Mouse (Mus musculus) kidney, embryonic 14.5 days (tissue): ENCODE results near the gene Stxbp4. TPM values are rescaled to one million over a fixed set of nuclear protein-coding genes. Genes with fewer than 3 reads are reported as not detected.
A peak's percentile ranks its signal among the peaks of the same experiment; 100 is the strongest.

Experiments used
- ATAC-seq: fragments of 200-750 bp; cut with Nextera tagmentation; 2 replicates; pipeline ENCODE4 v1.8.0; 2017; ENCODE audit warnings: moderate number of reproducible peaks, mild to moderate bottlenecking, moderate TSS enrichment, moderate library complexity; ENCODE audit not compliant: low FRiP score, low TSS enrichment
- H3K27ac ChIP-seq: fragments of 300-500 bp; sonication (generic); 2 replicates; pipeline ENCODE4 v1.5.1; 2014; ENCODE audit warnings: low read depth, mild to moderate bottlenecking, low read length, moderate library complexity, mixed read lengths
- H3K27me3 ChIP-seq: fragments of 300-500 bp; sonication (generic); 2 replicates; pipeline ENCODE4 v1.6.1; 2014; ENCODE audit warnings: mild to moderate bottlenecking, low read length; ENCODE audit not compliant: control insufficient read depth, insufficient read depth
- H3K36me3 ChIP-seq: fragments of 300-500 bp; sonication (generic); 2 replicates; pipeline ENCODE4 v1.6.1; 2014; ENCODE audit warnings: low read length, mixed read lengths; ENCODE audit not compliant: control insufficient read depth, insufficient read depth
- H3K4me1 ChIP-seq: fragments of 300-500 bp; sonication (generic); 2 replicates; pipeline ENCODE4 v1.6.1; 2014; ENCODE audit warnings: low read length, mixed read lengths; ENCODE audit not compliant: control insufficient read depth, insufficient read depth
- H3K4me2 ChIP-seq: fragments of 300-500 bp; sonication (generic); replicated peaks from 2 replicates; pipeline ENCODE4 v1.6.1; 2014; ENCODE audit warnings: low read depth, mild to moderate bottlenecking, low read length
- H3K4me3 ChIP-seq: fragments of 300-500 bp; sonication (generic); 2 replicates; pipeline ENCODE4 v1.5.1; 2014; ENCODE audit warnings: mild to moderate bottlenecking, low read length
- H3K9ac ChIP-seq: fragments of 300-500 bp; sonication (generic); 2 replicates; pipeline ENCODE4 v1.6.1; 2014; ENCODE audit warnings: low read depth, mild to moderate bottlenecking, low read length, moderate library complexity
- H3K9me3 ChIP-seq: fragments of 300-500 bp; sonication (generic); 2 replicates; pipeline ENCODE4 v1.6.1; 2016; ENCODE audit warnings: low read length; ENCODE audit not compliant: control insufficient read depth
- WGBS: fragments of 180-500 bp; shearing (Covaris S2); extraction: QIAGEN DNeasy Blood & Tissue Kit; methylation state at CpG from one replicate; pipeline ENCODE4 v1.1.7; 2014; 5-methylcytosine and 5-hydroxymethylcytosine counted together
- polyA plus RNA-seq: library from polyadenylated mRNA; unstranded; fragments of >200 nt; fragmentation: Nextera tagmentation; extraction: Ambion mirVana; gene quantifications from 2 replicates; pipeline ENCODE4 v1.2.1, GENCODE M21; 2014

Gene Stxbp4
- polyA plus RNA-seq, 1 experiment from 2014 or later = 29.3 TPM

DNA sequence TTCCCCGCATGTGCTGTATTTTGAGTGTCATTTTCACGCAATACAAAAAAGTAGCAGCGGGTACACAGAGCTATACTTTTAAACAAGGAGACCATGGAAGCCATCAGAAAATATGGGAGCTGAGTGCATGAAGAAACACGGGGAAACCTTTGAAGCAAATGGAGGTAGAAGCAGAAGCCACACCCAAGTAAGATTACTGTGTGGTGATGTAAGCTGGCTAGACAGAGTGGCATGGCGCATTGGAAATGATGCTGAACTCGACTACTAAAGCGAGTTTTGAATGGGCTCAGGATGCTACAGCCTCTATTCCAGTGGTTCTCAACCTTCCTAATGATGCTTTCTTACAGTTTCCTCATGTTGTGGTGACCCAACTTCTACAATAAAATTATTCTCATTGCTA lies 39.1 kb upstream of the Stxbp4 start:
- no peak for ATAC-seq
- Histone ChIP-seq H3K27ac (no peak overlapping the region), H3K4me1 (no peaks in the 10 kb centered on the region), H3K36me3 (peaks cover 6% of the 10 kb centered on the region; the same call in 1 of the 2 replicates), H3K9me3 (no peaks in the 10 kb centered on the region), H3K27me3 (no peaks in the 10 kb centered on the region), H3K4me3 (no peak overlapping the region), H3K4me2 (no peak overlapping the region), H3K9ac (no peak overlapping the region)
- WGBS = 93% methylated on average over 7 of the region's 7 CpGs

DNA sequence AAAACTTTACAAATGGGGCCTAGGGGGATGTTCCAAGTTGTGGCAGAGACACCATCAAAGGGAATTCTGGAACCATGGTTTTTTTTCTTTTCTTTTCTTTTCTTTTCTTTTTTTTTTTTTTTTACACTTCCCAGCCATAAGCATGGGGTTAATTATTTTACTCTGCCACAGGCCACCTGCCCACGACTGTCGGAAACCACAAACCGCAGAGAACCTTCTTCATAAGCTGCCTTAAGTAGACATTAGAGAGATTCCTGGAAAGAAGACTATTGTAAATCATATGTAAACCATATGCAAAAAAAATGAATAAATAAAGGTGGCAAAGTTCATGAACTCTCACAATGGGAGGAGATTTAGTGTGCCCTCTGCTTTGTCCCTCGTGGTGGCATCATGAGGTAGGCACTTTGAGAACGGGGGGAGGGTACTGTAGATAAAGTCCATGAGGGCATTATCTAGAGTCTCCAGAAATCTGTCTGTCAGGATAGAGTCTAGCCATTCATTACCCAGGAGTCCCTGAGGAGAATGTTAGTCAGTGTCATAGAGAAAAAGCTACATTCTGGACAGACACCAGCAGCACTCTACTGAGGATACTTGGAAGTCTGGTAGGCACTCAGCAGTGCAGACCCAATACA lies 37.7 kb upstream of the Stxbp4 start:
- WGBS = 81% methylated on average over 5 of the region's 5 CpGs
- Histone ChIP-seq H3K4me2 (no peak overlapping the region), H3K4me1 (no peaks in the 10 kb centered on the region), H3K9ac (no peak overlapping the region), H3K27me3 (no peaks in the 10 kb centered on the region), H3K4me3 (no peak overlapping the region), H3K36me3 (peaks cover 6% of the 10 kb centered on the region; the same call in 1 of the 2 replicates), H3K27ac (no peak overlapping the region), H3K9me3 (no peaks in the 10 kb centered on the region)
- no peak for ATAC-seq

DNA sequence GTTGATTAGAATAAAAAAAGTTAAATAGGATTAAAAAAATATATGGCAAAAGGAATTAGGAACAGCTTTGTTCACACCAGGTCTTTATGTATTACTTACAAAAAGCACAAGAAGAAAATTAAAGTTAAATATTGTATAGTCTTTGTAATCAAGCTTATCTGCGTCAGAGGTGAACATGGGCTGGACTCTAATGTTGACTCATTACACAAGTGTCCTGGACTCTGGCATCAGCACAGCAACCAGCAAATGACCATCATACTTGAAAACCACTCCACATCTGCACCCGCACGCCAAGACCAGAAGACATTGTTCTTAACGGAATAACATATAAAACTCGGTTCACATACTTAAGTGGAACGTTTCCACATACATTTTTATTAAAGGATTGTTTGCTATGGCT lies 29.4 kb upstream of the Stxbp4 start:
- no peak overlapping the region for H3K27ac ChIP-seq
- 90% methylated on average over 6 of the region's 6 CpGs for WGBS
- H3K9me3 ChIP-seq = no peaks in the 10 kb centered on the region
- no peak overlapping the region for H3K4me3 ChIP-seq
- no peaks in the 10 kb centered on the region for H3K27me3 ChIP-seq
- H3K4me1 ChIP-seq = peaks cover 22% of the 10 kb centered on the region
- ATAC-seq = no peak
- H3K9ac ChIP-seq = no peak overlapping the region
- no peak overlapping the region for H3K4me2 ChIP-seq
- peaks cover 7% of the 10 kb centered on the region for H3K36me3 ChIP-seq

DNA sequence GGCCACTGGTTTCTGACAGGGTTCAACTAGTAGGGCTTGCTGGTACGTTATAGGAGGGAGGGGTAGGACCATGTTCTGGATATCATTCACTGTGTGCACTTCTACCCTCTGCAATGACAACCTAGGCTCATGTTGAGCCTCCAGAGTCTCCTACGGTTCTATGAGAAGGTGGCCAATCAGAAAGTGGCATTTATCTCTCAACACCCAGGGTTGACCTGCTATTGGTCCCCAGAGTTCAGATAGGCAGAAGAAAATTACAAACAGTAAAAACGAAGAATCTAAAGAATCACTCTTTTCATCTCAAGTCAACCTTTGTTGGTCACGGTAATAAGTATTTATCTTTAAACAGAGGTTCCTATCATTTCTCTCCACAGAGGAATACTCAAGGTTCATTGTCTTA lies 29.0 kb upstream of the Stxbp4 start:
- H3K9me3 ChIP-seq = no peaks in the 10 kb centered on the region
- H3K9ac ChIP-seq = no peak overlapping the region
- no peak overlapping the region for H3K4me3 ChIP-seq
- WGBS = 90% methylated on average over 4 of the region's 4 CpGs
- peaks cover 22% of the 10 kb centered on the region for H3K4me1 ChIP-seq
- no peak for ATAC-seq
- H3K27me3 ChIP-seq = no peaks in the 10 kb centered on the region
- H3K36me3 ChIP-seq = peaks cover 5% of the 10 kb centered on the region
- H3K27ac ChIP-seq = no peak overlapping the region
- H3K4me2 ChIP-seq = no peak overlapping the region

DNA sequence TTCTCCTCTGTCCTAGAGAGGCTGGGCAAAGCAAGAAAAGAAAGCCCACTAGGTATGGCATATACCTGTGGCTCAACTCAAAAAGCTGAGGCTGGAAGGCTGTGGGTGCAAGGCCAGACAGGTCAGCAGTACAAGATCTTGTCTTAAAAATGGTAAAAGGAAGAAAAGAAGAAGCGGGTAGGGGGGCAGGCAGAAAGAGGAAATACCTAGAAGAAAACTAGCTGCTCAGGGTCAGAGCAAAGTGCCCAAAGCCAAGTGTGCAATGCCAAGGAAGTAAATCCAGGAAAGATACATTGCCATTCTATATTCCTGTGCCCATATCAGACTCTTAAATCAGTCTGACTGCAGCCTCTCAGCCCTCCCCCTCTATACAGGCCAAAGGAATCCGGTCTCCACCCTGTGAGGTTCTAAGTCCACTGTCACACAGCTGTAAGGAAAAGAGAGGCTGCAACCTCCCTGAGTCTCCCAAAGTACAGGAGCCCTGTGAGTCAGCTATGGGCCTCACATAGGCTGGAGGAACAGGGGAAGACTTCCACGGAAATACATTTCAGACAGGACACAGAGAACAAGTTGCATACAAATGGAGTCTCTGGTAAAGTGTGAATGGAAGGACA lies 28.4 kb upstream of the Stxbp4 start:
- Histone ChIP-seq H3K4me2 (no peak overlapping the region), H3K9me3 (no peaks in the 10 kb centered on the region), H3K27me3 (no peaks in the 10 kb centered on the region), H3K9ac (no peak overlapping the region), H3K4me3 (no peak overlapping the region), H3K4me1 (peaks cover 22% of the 10 kb centered on the region), H3K36me3 (peaks cover 9% of the 10 kb centered on the region), H3K27ac (peak overlapping the region; percentile 38; the same call in 1 of the 2 replicates)
- 49% methylated on average over 3 of the region's 3 CpGs for WGBS
- ATAC-seq = no peak

DNA sequence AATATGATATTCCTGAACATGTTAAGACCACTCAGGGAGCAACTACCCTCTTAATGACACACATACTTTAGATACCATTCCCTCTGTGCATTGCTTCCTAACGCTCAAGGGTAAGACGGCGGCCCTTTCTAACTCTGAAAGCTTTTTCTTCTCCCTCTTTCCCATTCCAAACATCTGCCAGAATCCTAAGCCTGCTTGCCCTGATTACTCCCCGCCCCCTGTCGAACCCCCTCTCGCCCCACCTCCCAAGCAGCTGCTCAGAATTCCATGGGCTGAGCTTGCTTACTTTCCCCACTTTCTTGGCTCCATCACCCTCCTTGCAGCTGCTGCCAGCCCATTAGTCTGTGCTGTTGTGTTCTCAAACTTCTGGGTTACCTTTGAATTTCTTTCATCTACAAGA lies 27.3 kb upstream of the Stxbp4 start:
- WGBS = 10% methylated on average over 6 of the region's 6 CpGs
- Histone ChIP-seq H3K9me3 (no peaks in the 10 kb centered on the region), H3K27me3 (no peaks in the 10 kb centered on the region), H3K4me3 (no peak overlapping the region), H3K36me3 (peaks cover 10% of the 10 kb centered on the region), H3K9ac (no peak overlapping the region), H3K4me1 (peaks cover 22% of the 10 kb centered on the region), H3K27ac (peak overlapping the region; percentile 38; the same call in 1 of the 2 replicates), H3K4me2 (no peak overlapping the region)
- ATAC-seq = peak; percentile 53; the same call in 1 of the 2 replicates

DNA sequence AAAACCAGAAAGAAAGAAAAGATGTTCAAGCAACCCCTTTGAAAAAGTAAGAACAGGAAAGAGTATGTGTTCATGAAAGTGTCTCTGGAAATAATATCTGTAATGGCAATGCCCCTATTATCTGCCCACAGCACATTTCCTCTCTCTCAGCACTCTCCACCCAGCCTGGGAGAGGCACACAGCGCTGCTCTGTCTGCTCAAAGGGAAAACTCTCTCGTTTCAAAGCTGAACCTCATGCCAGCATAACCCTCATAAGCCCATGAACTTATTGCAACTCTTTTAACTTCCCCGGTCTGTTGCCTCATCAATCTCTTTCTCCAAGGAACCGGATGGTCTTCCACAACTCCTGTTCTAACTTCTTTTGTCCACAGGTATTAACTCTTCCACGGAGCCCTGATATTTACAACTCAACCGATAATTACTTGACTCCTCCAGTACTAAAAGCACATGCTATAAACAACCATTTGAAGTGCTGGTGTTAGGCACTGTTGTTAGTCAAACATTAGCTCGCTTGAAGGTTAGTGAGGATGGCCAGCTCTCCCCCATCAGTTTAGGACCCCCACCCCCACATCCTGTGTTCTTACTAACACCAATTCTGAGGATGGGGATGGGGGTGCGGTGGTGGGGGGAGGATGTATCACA lies 26.6 kb upstream of the Stxbp4 start:
- Histone ChIP-seq H3K4me3 (no peak overlapping the region), H3K27me3 (no peaks in the 10 kb centered on the region), H3K36me3 (peaks cover 6% of the 10 kb centered on the region; the same call in 1 of the 2 replicates), H3K4me1 (peaks cover 22% of the 10 kb centered on the region), H3K9ac (no peak overlapping the region; the same call in 1 of the 2 replicates), H3K9me3 (no peaks in the 10 kb centered on the region), H3K4me2 (peak overlapping the region; percentile 10; the same call in 1 of the 2 replicates), H3K27ac (peak overlapping the region; percentile 38; the same call in 1 of the 2 replicates)
- ATAC-seq = no peak
- WGBS = 3% methylated on average over 8 of the region's 8 CpGs

DNA sequence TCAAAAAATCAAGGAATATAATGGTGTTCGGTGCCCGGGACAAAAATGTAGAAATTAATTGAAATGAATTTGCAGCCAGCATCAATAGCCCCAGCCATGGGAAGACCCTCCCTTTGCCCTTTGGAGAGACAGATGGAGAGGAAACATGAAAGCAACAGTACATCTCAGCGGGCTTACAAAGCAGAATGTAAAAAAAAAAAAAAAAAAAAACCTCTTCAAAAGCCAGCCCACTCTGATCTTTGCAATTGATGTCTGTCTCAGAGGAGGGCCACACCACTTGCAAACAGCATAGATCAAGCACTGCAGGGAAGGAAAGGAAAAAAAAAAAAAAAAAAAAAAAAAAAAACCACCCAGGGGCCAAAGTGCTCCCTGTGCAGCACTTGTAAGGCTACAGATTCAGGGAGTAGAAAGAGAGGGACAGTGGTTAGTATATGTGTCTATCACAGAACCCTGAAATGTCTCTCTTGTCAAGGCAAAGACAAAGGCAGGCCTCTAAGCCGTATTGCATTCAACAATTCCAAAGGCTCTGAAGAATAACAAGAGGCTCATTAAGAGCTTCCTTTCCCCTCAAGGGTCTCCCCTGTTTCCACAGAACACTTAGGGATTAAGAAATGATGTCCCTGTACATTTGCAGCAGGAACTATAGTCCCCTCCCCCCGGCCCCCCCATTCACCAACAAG lies 25.9 kb upstream of the Stxbp4 start:
- H3K36me3 ChIP-seq = peaks cover 6% of the 10 kb centered on the region; the same call in 1 of the 2 replicates
- H3K9ac ChIP-seq = no peak overlapping the region; the same call in 1 of the 2 replicates
- H3K27ac ChIP-seq = peak overlapping the region; percentile 38; the same call in 1 of the 2 replicates
- WGBS = 49% methylated on average over 5 of the region's 5 CpGs
- H3K27me3 ChIP-seq = no peaks in the 10 kb centered on the region
- no peak for ATAC-seq
- no peaks in the 10 kb centered on the region for H3K9me3 ChIP-seq
- H3K4me1 ChIP-seq = peaks cover 22% of the 10 kb centered on the region
- H3K4me3 ChIP-seq = no peak overlapping the region
- no peak overlapping the region for H3K4me2 ChIP-seq
